Mouse (Mus musculus) heart, postnatal 0 days (tissue): ENCODE data around the gene Atp5g1.

Experiments
- CTCF ChIP-seq: IDR thresholded peaks from 2 replicates; pipeline ENCODE4 v1.5.1; 2016; ENCODE audit warnings: antibody characterized with exemption, control low read depth, low read depth
- EP300 ChIP-seq: IDR thresholded peaks from 2 replicates; pipeline ENCODE4 v1.6.1; 2016; ENCODE audit warnings: antibody characterized with exemption, low read depth

GRCm38 (mm10) chr11:96115416-96115815 lies 39.9 kb upstream of the Atp5g1 start:
- no peak for TF ChIP-seq CTCF
- no peak for TF ChIP-seq EP300
